Mouse (Mus musculus) cerebellum, adult (tissue): ENCODE results near the gene Kif2a.
"Not testable (repeated sequence)": the region's sequence is repeated elsewhere in the genome, so short reads cannot be mapped to it uniquely, and the experiment has no call there.

Experiments
- ATAC-seq: cut with Nextera tagmentation; 2 replicates; pipeline ENCODE4 v1.9.2; 2017; ENCODE audit warnings: mild to moderate bottlenecking, moderate library complexity, mixed read lengths; ENCODE audit not compliant: insufficient number of reproducible peaks, low FRiP score, low TSS enrichment

The Kif2a gene

GRCm38 (mm10) chr13:107022266-107023171 lies 593 bp upstream of the Kif2a start:
- ATAC-seq, result peak; percentile 81

GRCm38 (mm10) chr13:107019443-107019842 lies 2.5 kb downstream of the Kif2a start:
- no peak for ATAC-seq

GRCm38 (mm10) chr13:107013926-107014325 lies 8.0 kb downstream of the Kif2a start:
- ATAC-seq, result no peak

DNA sequence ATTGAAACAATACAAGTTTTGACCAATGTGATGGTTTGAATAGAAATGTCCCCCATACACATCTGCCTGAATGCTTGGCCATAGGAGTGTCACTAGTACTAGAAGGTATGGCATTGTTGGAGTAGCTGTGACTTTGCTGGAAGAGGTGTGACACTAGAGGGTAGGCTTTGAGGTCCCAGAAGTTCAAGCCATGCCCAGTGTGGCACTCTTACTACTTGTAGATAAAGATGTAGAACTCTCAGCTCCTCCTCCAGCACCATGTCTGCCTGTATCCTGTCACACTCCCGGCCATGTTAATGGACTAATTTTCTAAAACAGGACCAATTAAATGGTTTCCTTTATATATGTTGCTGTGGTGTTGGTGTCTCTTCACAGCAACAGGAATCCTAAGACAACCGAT lies 10.3 kb downstream of the Kif2a start:
- ATAC-seq, result no peak

- ATAC-seq, result no peak
Measured at GRCm38 (mm10) chr13:107008174-107008573, 13.8 kb downstream of the Kif2a start.

DNA sequence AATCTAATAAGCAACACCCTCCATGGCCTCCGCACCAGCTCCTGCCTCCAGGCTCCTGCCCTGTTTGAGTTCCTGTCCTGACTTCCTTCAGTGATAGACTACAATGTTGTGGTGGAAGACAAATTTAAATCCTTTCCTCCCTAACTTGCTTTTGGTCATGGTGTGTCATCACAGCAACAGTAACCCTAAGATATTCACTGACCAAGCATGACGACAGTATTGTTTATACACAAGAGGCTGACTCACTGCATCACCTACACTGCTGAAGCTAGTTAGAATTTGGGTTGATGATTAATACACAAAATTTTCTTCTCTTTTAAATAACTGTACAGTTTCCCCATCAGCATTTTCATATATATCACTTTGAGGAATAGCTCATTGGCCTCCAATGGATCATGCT lies 18.7 kb downstream of the Kif2a start:
- no peak for ATAC-seq

DNA sequence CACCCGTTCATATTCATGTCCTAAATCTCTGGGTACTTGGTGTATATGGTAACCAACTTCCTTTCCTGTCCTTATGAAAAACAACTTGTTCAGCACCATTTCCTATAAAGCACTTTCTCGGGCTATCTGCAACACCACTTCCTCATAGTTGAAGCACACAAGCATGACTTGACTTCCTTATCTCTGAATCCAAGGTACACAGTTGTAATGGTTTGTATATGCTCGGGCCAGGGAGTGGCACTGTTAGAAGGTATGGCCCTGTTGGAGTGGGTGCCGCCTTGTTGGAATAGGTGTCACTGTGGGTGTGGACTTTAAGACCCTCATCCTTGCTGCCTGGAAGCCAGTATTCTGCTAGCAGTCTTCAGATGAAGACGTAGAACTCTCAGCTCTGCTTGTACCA lies 23.3 kb downstream of the Kif2a start:
- no peak for ATAC-seq

DNA sequence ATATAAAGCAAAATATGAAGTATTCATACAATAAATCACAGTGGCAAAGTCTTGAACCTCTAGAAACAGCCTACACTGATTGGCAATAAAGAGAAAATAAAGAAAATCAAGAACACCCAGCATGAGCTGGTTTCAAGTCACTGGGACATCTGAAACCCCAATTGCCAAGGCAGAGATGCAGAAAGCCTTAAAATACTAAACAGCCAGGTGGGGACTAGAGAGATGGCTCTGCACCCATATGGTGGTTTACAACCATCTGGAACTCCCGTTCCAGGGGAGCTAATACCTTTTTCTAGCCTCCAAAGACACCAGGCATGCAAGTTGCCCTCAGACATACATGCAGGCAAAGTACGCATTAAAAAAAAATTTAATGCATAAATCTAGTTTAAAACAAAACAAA lies 23.9 kb downstream of the Kif2a start:
- no peak; the same call in 1 of the 2 replicates for ATAC-seq

GRCm38 (mm10) chr13:106997557-106997956 lies 24.4 kb downstream of the Kif2a start:
- ATAC-seq, result not testable (repeated sequence)

DNA sequence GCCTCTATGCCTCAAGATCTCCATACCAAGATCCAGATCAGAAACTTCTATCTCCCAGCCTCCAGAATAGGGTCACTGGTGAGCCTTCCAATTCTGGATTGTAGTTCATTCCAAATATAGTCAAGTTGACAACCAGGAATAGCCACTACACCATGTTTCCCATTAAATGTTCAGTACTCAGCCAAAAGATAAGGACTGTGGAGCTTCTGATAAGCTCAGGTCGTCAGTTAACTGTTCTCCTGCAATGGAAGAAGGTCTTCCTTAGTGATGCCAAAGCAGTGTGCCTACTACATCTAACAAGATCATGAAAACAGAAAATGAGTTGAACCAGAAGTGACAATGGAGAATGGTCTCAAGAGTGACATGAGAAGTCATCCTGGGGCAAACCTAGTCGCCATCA lies 25.0 kb downstream of the Kif2a start:
- no peak for ATAC-seq

DNA sequence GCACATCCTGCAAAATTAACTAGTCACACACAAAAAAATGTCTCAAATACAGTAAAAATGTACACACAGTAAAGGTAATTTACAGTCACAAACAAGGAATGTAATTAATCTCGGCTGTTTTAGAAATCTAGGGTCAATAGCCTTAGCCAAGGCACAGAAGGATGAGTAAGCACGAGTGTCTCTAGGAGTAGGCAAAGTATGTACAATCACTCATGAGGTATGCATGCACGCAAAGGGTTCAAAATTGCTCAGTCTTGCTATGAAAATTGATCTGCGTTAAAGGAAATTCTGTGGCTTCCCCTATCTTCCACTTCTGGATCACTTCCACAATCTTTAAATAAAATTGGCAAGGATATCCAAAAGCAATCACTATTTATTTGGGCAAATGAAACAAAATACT lies 60.4 kb downstream of the Kif2a start:
- ATAC-seq, result no peak

- ATAC-seq, result no peak
Measured at GRCm38 (mm10) chr13:106960557-106960956, 61.4 kb downstream of the Kif2a start.

DNA sequence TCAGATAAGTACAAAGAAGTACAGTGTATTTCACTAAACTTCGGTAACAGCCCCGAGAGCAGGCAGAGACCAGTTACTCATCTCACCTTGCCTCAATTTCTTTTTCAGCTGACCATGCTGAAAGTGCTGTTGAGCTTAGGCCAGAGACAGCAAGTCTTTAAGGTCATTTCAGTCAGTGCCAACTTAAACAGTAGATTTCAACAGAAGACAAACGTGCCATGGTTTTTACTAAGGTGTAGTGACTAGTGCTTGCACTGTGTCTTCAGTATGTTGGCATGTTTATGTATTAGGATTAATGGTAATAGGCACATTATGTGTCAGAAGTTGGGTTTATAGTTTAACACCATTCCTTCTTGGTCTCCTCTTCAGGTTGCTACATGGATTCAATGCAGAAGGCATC lies 63.6 kb downstream of the Kif2a start:
- no peak for ATAC-seq

DNA sequence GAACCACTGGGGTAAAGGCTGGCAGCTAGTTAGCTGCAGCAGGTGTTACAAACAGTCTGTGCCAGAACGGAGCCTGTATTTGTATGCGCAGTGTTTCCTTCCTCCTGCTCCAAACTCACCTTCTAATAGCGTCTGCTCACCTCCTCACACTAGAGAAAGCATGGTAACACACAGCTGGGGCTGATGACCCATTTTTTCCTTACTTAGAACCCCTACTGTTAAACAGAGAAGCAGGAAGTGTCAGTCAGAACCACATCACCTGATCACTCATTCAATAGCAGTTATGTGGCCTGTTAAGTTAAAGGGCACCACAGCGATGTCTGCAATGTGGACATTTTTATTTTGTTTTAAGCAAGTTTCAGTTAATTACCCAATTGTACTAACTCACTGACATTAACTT lies 64.4 kb downstream of the Kif2a start:
- no peak for ATAC-seq

GRCm38 (mm10) chr13:106954880-106955279 lies 67.0 kb downstream of the Kif2a start:
- ATAC-seq, result no peak

DNA sequence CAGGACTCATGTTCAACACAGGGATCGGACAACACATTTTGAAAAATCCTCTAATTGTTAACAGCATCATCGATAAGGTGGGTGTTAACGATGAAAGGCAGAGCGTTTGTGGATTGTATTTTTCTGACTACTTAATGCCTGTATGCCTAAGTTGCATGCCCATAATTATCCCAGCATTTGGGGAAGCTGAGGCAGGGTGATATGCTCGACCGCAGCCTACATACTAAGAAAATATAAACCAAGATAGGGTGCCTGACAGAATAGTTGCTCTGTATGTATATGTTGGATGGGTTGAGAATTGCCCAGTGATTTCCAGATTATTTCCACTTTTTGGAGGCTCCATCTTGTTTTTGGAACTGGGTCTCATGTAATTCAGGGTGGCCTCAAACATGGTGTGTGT lies 74.3 kb downstream of the Kif2a start:
- no peak for ATAC-seq

- peak; percentile 99 for ATAC-seq
Measured at GRCm38 (mm10) chr13:106946594-106947540, 75.1 kb downstream of the Kif2a start, which contains the start of gene Dimt1. Gene Dimt1, plus strand, starts transcription at chr13:106947127.

GRCm38 (mm10) chr13:106945518-106945917 lies 76.4 kb downstream of the Kif2a start:
- ATAC-seq, result no peak

DNA sequence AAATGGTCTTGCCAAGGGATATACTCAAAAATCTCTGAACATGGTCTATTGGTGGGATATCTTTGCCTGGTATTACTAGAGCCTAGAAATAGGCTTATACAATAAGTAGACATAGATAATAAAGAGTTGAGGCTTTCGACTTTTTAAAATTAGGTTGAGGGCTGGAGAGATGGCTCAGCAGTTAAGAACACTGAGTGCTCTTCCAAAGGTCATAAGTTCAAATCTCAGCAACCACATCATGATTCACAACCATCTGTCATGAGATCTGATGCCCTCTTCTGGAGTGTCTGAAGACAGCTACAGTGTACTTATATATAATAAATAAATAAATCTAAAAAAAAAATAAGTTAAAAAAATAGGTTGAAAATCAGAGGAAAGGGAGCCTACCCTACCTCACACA lies 79.2 kb downstream of the Kif2a start:
- no peak for ATAC-seq

DNA sequence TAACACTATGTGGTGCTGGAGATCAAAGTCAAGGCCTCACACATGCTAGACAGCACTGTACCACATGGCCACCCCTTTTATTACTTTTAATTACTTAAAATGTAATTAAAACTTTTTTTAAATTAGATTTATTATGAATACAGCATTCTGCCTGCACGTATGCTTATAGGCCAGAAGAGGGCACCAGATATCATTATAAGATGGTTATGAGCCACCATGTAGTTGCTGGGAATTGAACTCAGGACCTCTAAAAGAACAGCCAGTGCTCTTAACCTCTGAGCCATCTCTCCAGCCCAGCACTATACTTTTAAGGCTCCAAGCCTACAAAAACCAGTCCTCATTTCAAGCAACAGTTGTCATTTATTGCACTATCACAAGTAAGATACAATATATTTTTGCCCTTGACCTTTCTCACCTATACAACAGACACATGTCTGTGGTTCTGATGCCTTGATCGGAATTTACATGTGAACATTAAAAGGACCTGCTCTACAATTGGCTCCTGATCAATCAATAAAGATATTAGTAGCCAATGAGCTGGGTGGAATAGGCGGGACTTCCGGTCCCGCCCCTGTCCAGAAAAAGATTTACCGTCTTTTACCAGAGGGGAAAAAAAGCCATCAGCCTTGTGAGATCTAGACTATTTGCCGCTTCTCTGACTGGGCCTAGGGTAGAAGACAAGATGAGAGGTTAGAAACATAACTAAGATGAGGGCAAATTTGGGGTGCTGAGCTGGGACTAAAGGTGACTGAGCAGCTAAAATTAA lies 80.5 kb downstream of the Kif2a start:
- no peak for ATAC-seq
